15 mouse cellular contexts compared by ENCODE assay signal in genomic region chr13:110560566-110560965, GRCm38 (mm10).
A peak's percentile ranks its signal among the peaks of the same experiment; 100 is the strongest.
DNase-seq lines count a peak whose midpoint lies in the region; ATAC-seq and TF ChIP-seq lines count a peak whose summit lies in the region.
"Had no signal": no experiment of that assay in that cellular context is flagged by ENCODE, and none has a peak within 500 bp of the region (broad histone marks: within the 10 kb centered on the region; RNA-seq: fewer than 3 reads in every experiment).

No protein-coding gene starts in this region.

- TF ChIP-seq EP300 in heart, adult 2 months (IDR thresholded peaks at IDR 0.05; ENCODE audit: insufficient read depth, low read depth, low read length) = 0 out of 2 replicates have a peak, but pooled peaks have one; percentile 11

- no peak for TF ChIP-seq POLR2A in heart, adult 2 months (IDR thresholded peaks at IDR 0.05; ENCODE audit: insufficient read depth, low read depth, low read length)
- no peak for TF ChIP-seq POLR2A in bone marrow macrophage, adult 2 months (IDR thresholded peaks at IDR 0.05; ENCODE audit: borderline replicate concordance, low read depth, low read length)

- H3K79me2 ChIP-seq in heart, adult 2 months (replicated peaks; ENCODE audit: control insufficient read depth, insufficient read depth, low read length) = no peaks in the 10 kb centered on the region

- no peaks in the 10 kb centered on the region for H3K9me3 ChIP-seq in heart, embryonic 12.5 days (replicated peaks)
- H3K9me3 ChIP-seq in hindbrain, embryonic 11.5 days (ENCODE audit: control insufficient read depth, low read length) = no peaks in the 10 kb centered on the region
- H3K9me3 ChIP-seq: forebrain, embryonic 10.5 days; heart, embryonic 13.5 days; neural tube, embryonic 12.5 days had no signal

- H3K36me3 ChIP-seq in heart, adult 2 months (ENCODE audit: control insufficient read depth, insufficient read depth, low read length) = peaks cover 12% of the 10 kb centered on the region
- H3K36me3 ChIP-seq in heart, embryonic 12.5 days = no peaks in the 10 kb centered on the region
- no peaks in the 10 kb centered on the region for H3K36me3 ChIP-seq in hindbrain, embryonic 11.5 days (ENCODE audit: control insufficient read depth, insufficient read depth, low read length)
- H3K36me3 ChIP-seq: forebrain, embryonic 10.5 days; heart, embryonic 13.5 days; neural tube, embryonic 12.5 days had no signal

- H3K9ac ChIP-seq in heart, adult 2 months (ENCODE audit: low read depth, low read length) = no peak overlapping the region
- no peak overlapping the region for H3K9ac ChIP-seq in heart, embryonic 12.5 days
- no peak overlapping the region for H3K9ac ChIP-seq in hindbrain, embryonic 11.5 days (ENCODE audit: low read depth, low read length)
- H3K9ac ChIP-seq: heart, embryonic 13.5 days; neural tube, embryonic 12.5 days had no signal

- WGBS in heart, adult 2 months = 74% methylated on average over 13 of the region's 13 CpGs
- 87% methylated on average over 13 of the region's 13 CpGs for WGBS in heart, embryonic 12.5 days
- WGBS in hindbrain, embryonic 11.5 days = 92% methylated on average over 13 of the region's 13 CpGs

- H3K4me2 ChIP-seq in heart, embryonic 12.5 days = no peak overlapping the region
- H3K4me2 ChIP-seq in hindbrain, embryonic 11.5 days (replicated peaks; ENCODE audit: low read depth, low read length) = no peak overlapping the region
- H3K4me2 ChIP-seq: heart, embryonic 13.5 days; neural tube, embryonic 12.5 days had no signal

- no peak for ATAC-seq in heart, embryonic 12.5 days (ENCODE audit: insufficient number of reproducible peaks, low FRiP score)
- ATAC-seq in megakaryocyte progenitor cell, adult 5-6 weeks (replicated peaks; ENCODE audit: poor library complexity) = peak; percentile 35
- ATAC-seq in hindbrain, embryonic 11.5 days (ENCODE audit: low FRiP score) = no peak
- ATAC-seq: intestine, postnatal 0 days had no signal

- no peak for TF ChIP-seq CTCF in heart, adult 2 months (IDR thresholded peaks at IDR 0.05)
- no peak for TF ChIP-seq CTCF in bone marrow macrophage, adult 2 months (IDR thresholded peaks at IDR 0.05; ENCODE audit: low read depth, low read length)

- intact Hi-C loops in heart, adult 2 months (cut with DNase I) = loop anchor here (2.0 to 5.0 kb wide), 2 partner anchors 166 to 332 kb away; partner anchors contain the start of gene Plk2
- intact Hi-C loops in gastrocnemius, postnatal 14 days (cut with DNase I; ENCODE audit: low total_unique reads) = no loop called here

- no peaks in the 10 kb centered on the region for H3K27me3 ChIP-seq in heart, adult 2 months (ENCODE audit: control insufficient read depth, insufficient read depth, low read length)
- H3K27me3 ChIP-seq in heart, embryonic 12.5 days (replicated peaks) = no peaks in the 10 kb centered on the region
- H3K27me3 ChIP-seq in hindbrain, embryonic 11.5 days (ENCODE audit: control insufficient read depth, insufficient read depth, low read length) = no peaks in the 10 kb centered on the region
- H3K27me3 ChIP-seq: heart, embryonic 13.5 days; neural tube, embryonic 12.5 days had no signal

- peaks cover 18% of the 10 kb centered on the region for H3K4me1 ChIP-seq in heart, adult 2 months (ENCODE audit: control insufficient read depth, insufficient read depth, low read length)
- peaks cover 12% of the 10 kb centered on the region for H3K4me1 ChIP-seq in heart, embryonic 12.5 days (replicated peaks)
- H3K4me1 ChIP-seq in bone marrow macrophage, adult 2 months (ENCODE audit: control insufficient read depth, insufficient read depth, low read length) = peaks cover 25% of the 10 kb centered on the region
- no peaks in the 10 kb centered on the region for H3K4me1 ChIP-seq in hindbrain, embryonic 11.5 days (replicated peaks; ENCODE audit: control insufficient read depth, insufficient read depth, low read length)
- H3K4me1 ChIP-seq: neural tube, embryonic 12.5 days had no signal

- H3K27ac ChIP-seq in heart, adult 2 months = peak overlapping the region; percentile 60
- no peak overlapping the region for H3K27ac ChIP-seq in heart, embryonic 12.5 days (ENCODE audit: poor library complexity, severe bottlenecking)
- peak overlapping the region; percentile 25 for H3K27ac ChIP-seq in bone marrow macrophage, adult 2 months (ENCODE audit: insufficient read depth, low read depth, low read length)
- H3K27ac ChIP-seq in hindbrain, embryonic 11.5 days (ENCODE audit: low read depth, low read length) = no peak overlapping the region
- H3K27ac ChIP-seq: forebrain, embryonic 10.5 days; heart, embryonic 13.5 days; neural tube, embryonic 12.5 days had no signal

- peak; percentile 30 to 39 for DNase-seq in heart, adult 2 months
- peak; percentile 43 to 71 for DNase-seq in left cerebral cortex, adult 9 months (ENCODE audit: low spot score in 2 of 2)
- DNase-seq in cerebellum, postnatal 25 days = no peak
- no peak for DNase-seq in hindbrain, embryonic 11.5 days (ENCODE audit: low spot score)
- no peak for DNase-seq in gastrocnemius, postnatal 14 days
- DNase-seq: B cell, adult 2 months; embryo, embryonic 11 days; spleen, adult 18-20 months had no signal

- no peak overlapping the region for H3K4me3 ChIP-seq in heart, adult 2 months
- H3K4me3 ChIP-seq in heart, embryonic 12.5 days = no peak overlapping the region
- peak overlapping the region; percentile 14 for H3K4me3 ChIP-seq in bone marrow macrophage, adult 2 months (ENCODE audit: insufficient read depth, low read length)
- H3K4me3 ChIP-seq in hindbrain, embryonic 11.5 days (ENCODE audit: low read depth, low read length) = no peak overlapping the region
- H3K4me3 ChIP-seq: forebrain, embryonic 10.5 days; heart, embryonic 13.5 days; neural tube, embryonic 12.5 days had no signal

Comparison
In these comparisons a context has a peak if more than half of its experiments do, and no peak if none do; other contexts are left out.
1. H3K27ac ChIP-seq: peak in heart, adult 2 months (single experiment) and bone marrow macrophage, adult 2 months (single experiment); none in heart, embryonic 12.5 days (single experiment) and hindbrain, embryonic 11.5 days (single experiment).
2. DNase-seq: peak in heart, adult 2 months (2 of 2) and left cerebral cortex, adult 9 months (2 of 2); none in cerebellum, postnatal 25 days (0 of 2), hindbrain, embryonic 11.5 days (single experiment) and gastrocnemius, postnatal 14 days (single experiment).